Mouse (Mus musculus) midbrain, embryonic 14.5 days (tissue): ENCODE results near the gene Ice2. TPM values are rescaled to one million over a fixed set of nuclear protein-coding genes. Genes with fewer than 3 reads are reported as not detected.

Experiments used
- ATAC-seq: fragments of 200-750 bp; cut with Nextera tagmentation; 2 replicates; pipeline ENCODE4 v1.8.0; 2017; ENCODE audit warnings: moderate number of reproducible peaks, moderate library complexity; ENCODE audit not compliant: low FRiP score, low TSS enrichment
- DNase-seq: peaks from one replicate; pipeline ENCODE4 v3.0.0-alpha.2; 2015
- H3K27ac ChIP-seq: fragments of 300-500 bp; sonication (generic); replicated peaks from 2 replicates; pipeline ENCODE4 v1.5.1; 2014; ENCODE audit warnings: mild to moderate bottlenecking, low read depth, low read length, moderate library complexity
- H3K27me3 ChIP-seq: fragments of 300-500 bp; sonication (generic); 2 replicates; pipeline ENCODE4 v1.6.1; 2014; ENCODE audit warnings: low read length, control low read depth, mixed read lengths; ENCODE audit not compliant: control insufficient read depth, insufficient read depth
- H3K36me3 ChIP-seq: fragments of 300-500 bp; sonication (generic); 2 replicates; pipeline ENCODE4 v1.6.1; 2014; ENCODE audit warnings: low read length, control low read depth; ENCODE audit not compliant: control insufficient read depth, insufficient read depth
- H3K4me1 ChIP-seq: fragments of 300-500 bp; sonication (generic); 2 replicates; pipeline ENCODE4 v1.6.1; 2014; ENCODE audit warnings: mild to moderate bottlenecking, antibody characterized with exemption, low read length, control low read depth; ENCODE audit not compliant: control insufficient read depth, insufficient read depth
- H3K4me2 ChIP-seq: fragments of 300-500 bp; sonication (generic); 2 replicates; pipeline ENCODE4 v1.6.1; 2014; ENCODE audit warnings: mild to moderate bottlenecking, low read length, moderate library complexity
- H3K4me3 ChIP-seq: fragments of 300-500 bp; sonication (generic); replicated peaks from 2 replicates; pipeline ENCODE4 v1.5.1; 2014; ENCODE audit warnings: low read depth, low read length
- H3K9ac ChIP-seq: fragments of 300-500 bp; sonication (generic); replicated peaks from 2 replicates; pipeline ENCODE4 v1.6.1; 2014; ENCODE audit warnings: mild to moderate bottlenecking, low read length, moderate library complexity
- H3K9me3 ChIP-seq: fragments of 300-500 bp; sonication (generic); 2 replicates; pipeline ENCODE4 v1.6.1; 2016; ENCODE audit warnings: low read length, control low read depth, mixed read lengths; ENCODE audit not compliant: control insufficient read depth
- WGBS: fragments of 180-500 bp; shearing (Covaris S2); extraction: QIAGEN DNeasy Blood & Tissue Kit; methylation state at CpG from one replicate; pipeline ENCODE4 v1.1.7; 2014; 5-methylcytosine and 5-hydroxymethylcytosine counted together
- polyA plus RNA-seq: library from polyadenylated mRNA; unstranded; fragments of >200 nt; fragmentation: Nextera tagmentation; extraction: Ambion mirVana; gene quantifications from 2 replicates; pipeline ENCODE4 v1.2.1, GENCODE M21; 2014

Ice2 gene
- polyA plus RNA-seq, 1 experiment from 2014 or later = 12.8 TPM

DNA sequence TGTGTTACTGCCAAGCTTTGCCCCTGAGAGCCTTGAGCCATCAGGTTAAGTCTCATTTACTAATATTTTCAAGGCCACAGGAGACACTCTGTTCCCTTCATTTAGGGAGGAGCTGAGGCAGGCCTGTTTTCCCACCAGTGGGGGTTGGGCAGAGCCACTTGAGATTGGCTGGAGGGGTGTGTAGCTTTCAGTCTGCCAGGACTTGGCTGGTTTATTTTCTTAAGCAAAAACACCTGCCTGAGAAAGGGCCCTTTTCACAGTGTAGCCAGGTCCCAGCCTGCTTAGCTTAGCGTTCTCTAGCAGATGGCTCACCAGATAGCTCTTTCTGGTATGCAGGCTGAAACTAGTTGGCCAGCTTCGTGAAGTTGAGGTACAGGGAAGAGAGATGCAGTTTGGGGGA, 61.3 kb downstream of the Ice2 start:
- H3K9me3 ChIP-seq = no peaks in the 10 kb centered on the region
- DNase-seq (no peak), ATAC-seq (no peak)
- peaks cover 1% of the 10 kb centered on the region; the same call in 1 of the 2 replicates for H3K4me1 ChIP-seq
- no peak overlapping the region for H3K4me3 ChIP-seq
- H3K9ac ChIP-seq = no peak overlapping the region
- WGBS = 85% methylated on average over 2 of the region's 2 CpGs
- peaks cover 12% of the 10 kb centered on the region; the same call in 1 of the 2 replicates for H3K27me3 ChIP-seq
- no peaks in the 10 kb centered on the region for H3K36me3 ChIP-seq
- no peak overlapping the region for H3K27ac ChIP-seq
- no peak overlapping the region for H3K4me2 ChIP-seq

DNA sequence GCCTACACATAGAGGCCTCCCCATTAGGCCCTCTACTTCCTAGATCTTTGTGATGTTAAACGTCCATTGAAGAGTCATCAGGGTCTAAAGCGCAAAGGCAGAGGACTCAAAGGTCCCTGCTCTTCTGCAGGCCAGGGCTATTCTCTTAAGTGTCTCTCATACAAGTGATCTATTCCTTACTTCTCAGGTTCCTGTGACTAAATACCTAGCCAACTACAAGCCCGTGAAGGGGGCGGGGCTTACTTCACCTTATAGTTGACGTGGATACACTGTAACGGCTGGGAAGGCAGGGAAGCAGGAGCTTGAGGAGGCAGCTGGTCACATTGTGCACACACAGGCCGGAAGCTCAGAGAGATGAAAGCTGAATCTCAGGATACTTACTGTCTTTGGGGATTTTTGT, 62.2 kb downstream of the Ice2 start:
- Histone ChIP-seq H3K27me3 (peaks cover 7% of the 10 kb centered on the region; the same call in 1 of the 2 replicates), H3K4me2 (no peak overlapping the region), H3K9me3 (no peaks in the 10 kb centered on the region), H3K27ac (no peak overlapping the region), H3K9ac (no peak overlapping the region), H3K4me3 (no peak overlapping the region), H3K36me3 (no peaks in the 10 kb centered on the region), H3K4me1 (no peaks in the 10 kb centered on the region)
- WGBS = 92% methylated on average over 7 of the region's 7 CpGs
- no peak for DNase-seq
- no peak for ATAC-seq

DNA sequence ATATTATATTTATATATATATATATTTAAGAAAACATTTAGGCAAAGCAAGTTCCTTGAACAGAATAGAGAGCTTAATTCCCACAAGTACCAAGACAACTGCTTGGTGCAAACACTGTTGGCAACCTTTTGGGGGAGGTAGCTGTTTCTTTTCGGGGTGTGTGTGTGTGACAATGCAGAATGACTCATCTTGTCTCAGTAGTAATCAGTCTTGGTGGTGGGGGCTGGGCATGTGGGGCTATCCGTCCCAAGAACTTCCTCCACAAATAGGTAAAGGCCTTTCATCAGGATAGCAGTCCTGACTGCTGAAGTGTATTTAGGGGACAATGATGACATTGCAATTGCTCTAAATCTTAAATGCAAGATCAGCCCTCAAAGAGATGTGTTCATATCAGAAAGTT, 65.3 kb downstream of the Ice2 start:
- H3K27me3 ChIP-seq = no peaks in the 10 kb centered on the region
- no peak overlapping the region for H3K27ac ChIP-seq
- DNase-seq (no peak), ATAC-seq (no peak)
- no peak overlapping the region for H3K4me3 ChIP-seq
- no peak overlapping the region for H3K4me2 ChIP-seq
- 85% methylated on average over 2 of the region's 2 CpGs for WGBS
- no peaks in the 10 kb centered on the region for H3K36me3 ChIP-seq
- H3K9ac ChIP-seq = no peak overlapping the region
- no peaks in the 10 kb centered on the region for H3K9me3 ChIP-seq
- H3K4me1 ChIP-seq = no peaks in the 10 kb centered on the region

DNA sequence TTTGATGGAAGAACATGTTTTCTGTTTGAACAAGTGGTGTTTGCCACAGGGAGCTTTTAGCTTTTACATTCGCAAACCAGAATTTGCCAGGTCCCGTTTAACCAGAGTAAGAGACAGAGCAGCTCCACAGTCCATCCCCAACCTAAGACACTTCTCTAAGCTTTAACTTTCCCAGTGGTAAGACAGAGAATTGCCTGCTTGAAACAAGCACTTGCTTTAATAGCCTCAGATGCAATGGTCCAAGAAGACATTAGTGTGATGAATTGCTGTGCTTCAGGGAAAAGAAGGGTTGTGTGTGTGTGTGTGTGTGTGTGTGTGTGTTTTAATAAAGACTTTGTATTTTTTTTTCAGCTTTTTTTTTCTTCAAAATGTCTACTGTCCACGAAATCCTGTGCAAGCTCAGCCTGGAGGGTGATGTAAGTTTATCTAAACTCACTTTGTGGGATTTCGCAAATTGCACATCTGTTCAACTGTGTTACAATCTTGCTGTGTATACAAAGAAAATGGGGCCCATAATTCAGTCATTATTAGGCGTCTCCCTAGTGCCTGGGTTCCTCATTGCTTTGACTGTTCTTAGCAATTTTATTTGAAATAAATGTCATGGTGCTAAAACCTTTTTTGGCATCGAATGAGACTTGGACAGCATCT, 66.5 kb downstream of the Ice2 start:
- H3K9me3 ChIP-seq = no peaks in the 10 kb centered on the region
- no peaks in the 10 kb centered on the region for H3K36me3 ChIP-seq
- DNase-seq = no peak
- H3K4me3 ChIP-seq = no peak overlapping the region
- H3K27ac ChIP-seq = no peak overlapping the region
- WGBS = 86% methylated on average over 6 of the region's 6 CpGs
- H3K9ac ChIP-seq = no peak overlapping the region
- H3K27me3 ChIP-seq = no peaks in the 10 kb centered on the region
- H3K4me1 ChIP-seq = peaks cover 6% of the 10 kb centered on the region
- H3K4me2 ChIP-seq = no peak overlapping the region
- ATAC-seq = no peak

DNA sequence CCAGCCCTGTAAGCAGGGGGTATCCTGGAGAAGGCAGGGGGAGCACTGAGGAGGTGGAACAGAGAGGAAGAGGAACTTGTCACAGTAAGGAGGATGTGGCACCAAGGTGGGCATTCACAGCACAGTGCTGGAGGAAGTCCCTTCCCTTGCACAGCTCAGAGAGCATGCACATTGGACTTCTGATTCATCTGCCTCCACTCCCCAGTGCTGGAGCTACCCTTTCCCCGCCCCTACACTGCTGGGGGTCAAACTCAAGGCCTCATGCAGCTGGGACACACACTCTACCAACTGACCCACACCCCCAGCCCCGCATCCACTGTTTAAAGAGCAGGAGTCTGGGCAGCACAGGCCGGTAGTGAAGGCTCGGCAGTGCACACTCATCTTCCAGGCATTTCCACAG, 68.4 kb downstream of the Ice2 start:
- 65% methylated on average over 4 of the region's 4 CpGs for WGBS
- H3K36me3 ChIP-seq = no peaks in the 10 kb centered on the region
- no peak overlapping the region for H3K27ac ChIP-seq
- DNase-seq (no peak), ATAC-seq (no peak)
- H3K4me2 ChIP-seq = no peak overlapping the region
- H3K27me3 ChIP-seq = no peaks in the 10 kb centered on the region
- H3K9me3 ChIP-seq = no peaks in the 10 kb centered on the region
- no peak overlapping the region for H3K9ac ChIP-seq
- no peak overlapping the region for H3K4me3 ChIP-seq
- peaks cover 12% of the 10 kb centered on the region for H3K4me1 ChIP-seq

DNA sequence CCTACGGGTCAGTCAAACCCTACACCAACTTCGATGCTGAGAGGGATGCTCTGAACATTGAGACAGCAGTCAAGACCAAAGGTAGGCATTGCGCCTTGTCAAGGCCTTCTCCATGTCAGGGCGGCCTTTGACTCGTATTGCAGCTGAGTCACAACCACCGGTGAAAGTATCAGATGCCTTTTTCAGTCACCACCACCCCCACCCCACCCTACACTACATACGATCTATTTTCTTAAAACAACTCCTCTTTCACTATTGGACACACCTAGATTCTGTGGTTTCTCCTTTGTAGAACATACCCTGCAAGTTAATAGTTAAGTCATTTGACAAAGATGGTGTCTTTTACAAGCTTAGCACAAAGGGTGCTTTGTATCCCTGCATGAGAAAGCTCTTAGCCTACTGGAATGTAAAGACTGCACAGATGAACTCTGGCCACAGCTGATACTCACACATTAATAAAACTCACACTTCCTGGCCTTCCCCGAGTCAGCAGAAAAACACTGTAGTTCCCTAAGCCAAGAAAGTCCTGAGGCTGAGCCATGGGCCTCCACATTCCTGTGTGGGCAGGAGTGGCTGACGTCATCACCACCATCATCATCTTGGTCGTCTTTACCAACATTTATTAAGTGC, 69.7 kb downstream of the Ice2 start:
- Histone ChIP-seq H3K9ac (no peak overlapping the region), H3K4me1 (peaks cover 13% of the 10 kb centered on the region), H3K4me3 (no peak overlapping the region), H3K27me3 (no peaks in the 10 kb centered on the region), H3K9me3 (no peaks in the 10 kb centered on the region), H3K4me2 (no peak overlapping the region), H3K36me3 (no peaks in the 10 kb centered on the region), H3K27ac (no peak overlapping the region)
- DNase-seq (no peak), ATAC-seq (no peak)
- 71% methylated on average over 10 of the region's 10 CpGs for WGBS

DNA sequence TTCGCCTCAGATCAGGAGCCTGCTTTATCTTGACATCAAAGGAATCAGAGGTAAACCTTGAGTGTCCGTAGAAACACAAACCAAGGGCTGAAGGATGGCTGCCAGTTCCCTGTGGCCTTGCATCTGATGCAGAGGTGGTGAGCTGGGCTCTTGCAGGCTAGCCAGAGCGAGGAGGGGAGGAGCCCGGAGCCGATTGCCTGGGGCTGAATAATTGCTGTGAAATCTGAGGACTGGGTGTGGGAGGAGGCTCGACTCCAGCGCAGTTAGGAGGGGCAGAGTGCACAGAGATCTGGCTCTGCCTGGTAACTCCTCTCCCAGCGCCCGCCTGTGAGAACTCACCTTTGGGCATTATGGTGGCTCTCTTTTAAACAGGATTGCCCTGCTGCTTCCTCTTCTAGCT, 71.3 kb downstream of the Ice2 start:
- Histone ChIP-seq H3K9me3 (no peaks in the 10 kb centered on the region), H3K9ac (0 out of 2 replicates have a peak overlapping the region, but pooled peaks have one; percentile 1), H3K4me3 (no peak overlapping the region), H3K4me2 (peak overlapping the region; percentile 6; the same call in 1 of the 2 replicates), H3K27me3 (no peaks in the 10 kb centered on the region), H3K27ac (0 out of 2 replicates have a peak overlapping the region, but pooled peaks have one; percentile 37), H3K36me3 (no peaks in the 10 kb centered on the region), H3K4me1 (peaks cover 13% of the 10 kb centered on the region)
- DNase-seq = peak; percentile 79
- ATAC-seq = peak; percentile 67; the same call in 1 of the 2 replicates
- WGBS = 4% methylated on average over 9 of the region's 9 CpGs

DNA sequence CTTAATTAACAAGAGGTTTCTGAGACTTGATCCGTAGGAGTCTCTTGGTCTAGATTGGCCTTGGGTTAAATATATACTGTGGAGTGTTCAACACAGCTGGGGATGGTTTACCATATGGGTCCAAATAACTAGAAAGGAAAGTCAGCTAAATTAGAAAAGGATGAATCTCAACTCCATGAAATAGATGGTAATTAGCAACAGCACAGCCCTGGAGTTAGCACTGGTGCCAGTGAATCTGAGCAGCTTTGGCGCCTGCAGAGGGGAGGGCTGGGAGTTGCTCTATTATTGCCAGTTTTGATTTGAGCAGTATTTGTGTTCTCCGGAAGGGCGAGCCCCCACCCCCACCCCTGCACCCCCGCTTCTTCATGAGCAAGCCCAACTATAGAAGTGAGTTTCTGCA, 72.7 kb downstream of the Ice2 start:
- no peak overlapping the region for H3K4me3 ChIP-seq
- H3K9ac ChIP-seq = no peak overlapping the region
- peaks cover 13% of the 10 kb centered on the region for H3K4me1 ChIP-seq
- no peak overlapping the region for H3K4me2 ChIP-seq
- no peak overlapping the region for H3K27ac ChIP-seq
- ATAC-seq (no peak), DNase-seq (no peak)
- H3K36me3 ChIP-seq = no peaks in the 10 kb centered on the region
- H3K27me3 ChIP-seq = no peaks in the 10 kb centered on the region
- no peaks in the 10 kb centered on the region for H3K9me3 ChIP-seq
- WGBS = 73% methylated on average over 5 of the region's 5 CpGs

DNA sequence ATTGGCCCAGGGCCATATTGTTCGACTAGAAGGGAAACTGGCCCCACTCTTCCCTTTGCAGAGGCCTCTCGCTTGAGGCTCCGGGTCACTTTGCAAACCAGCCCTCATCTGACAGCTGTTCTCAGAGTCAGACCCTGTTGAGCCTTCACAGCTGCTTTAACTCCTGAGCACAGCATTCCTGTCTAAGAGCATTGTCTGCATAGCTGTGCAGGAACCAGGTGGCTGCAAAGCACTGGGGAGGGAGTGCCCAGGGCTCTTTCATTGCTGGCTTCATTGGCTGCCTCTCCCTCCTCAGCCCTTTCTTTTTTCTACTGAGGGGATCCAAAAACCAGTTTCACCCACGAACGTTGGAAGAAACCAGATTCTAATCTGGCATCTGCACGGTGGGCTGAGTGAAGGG, 73.2 kb downstream of the Ice2 start:
- Histone ChIP-seq H3K27ac (no peak overlapping the region), H3K4me3 (no peak overlapping the region), H3K4me2 (no peak overlapping the region), H3K9ac (no peak overlapping the region), H3K27me3 (no peaks in the 10 kb centered on the region), H3K9me3 (no peaks in the 10 kb centered on the region), H3K4me1 (peaks cover 13% of the 10 kb centered on the region), H3K36me3 (no peaks in the 10 kb centered on the region)
- 17% methylated on average over 6 of the region's 6 CpGs for WGBS
- peak; percentile 14 for DNase-seq
- ATAC-seq = no peak
